Mouse (Mus musculus) splenic B cell, adult 2 months (primary cell): ENCODE results near the gene Elovl7.

ENCODE experiments used
- DNase-seq: peaks from one replicate; pipeline ENCODE4 v3.0.0-alpha.2; 2011; ENCODE audit warnings: low read depth, low spot score
- H3K27me3 ChIP-seq: 2 replicates; pipeline ENCODE4 v1.6.1; 2012; ENCODE audit warnings: mild to moderate bottlenecking, low read length, moderate library complexity, mixed read lengths; ENCODE audit not compliant: control insufficient read depth, poor library complexity, insufficient read depth, severe bottlenecking
- H3K36me3 ChIP-seq: 2 replicates; pipeline ENCODE4 v1.6.1; 2012; ENCODE audit warnings: mild to moderate bottlenecking, low read length, moderate library complexity, mixed read lengths; ENCODE audit not compliant: control insufficient read depth, poor library complexity, insufficient read depth, severe bottlenecking

The Elovl7 gene

DNA sequence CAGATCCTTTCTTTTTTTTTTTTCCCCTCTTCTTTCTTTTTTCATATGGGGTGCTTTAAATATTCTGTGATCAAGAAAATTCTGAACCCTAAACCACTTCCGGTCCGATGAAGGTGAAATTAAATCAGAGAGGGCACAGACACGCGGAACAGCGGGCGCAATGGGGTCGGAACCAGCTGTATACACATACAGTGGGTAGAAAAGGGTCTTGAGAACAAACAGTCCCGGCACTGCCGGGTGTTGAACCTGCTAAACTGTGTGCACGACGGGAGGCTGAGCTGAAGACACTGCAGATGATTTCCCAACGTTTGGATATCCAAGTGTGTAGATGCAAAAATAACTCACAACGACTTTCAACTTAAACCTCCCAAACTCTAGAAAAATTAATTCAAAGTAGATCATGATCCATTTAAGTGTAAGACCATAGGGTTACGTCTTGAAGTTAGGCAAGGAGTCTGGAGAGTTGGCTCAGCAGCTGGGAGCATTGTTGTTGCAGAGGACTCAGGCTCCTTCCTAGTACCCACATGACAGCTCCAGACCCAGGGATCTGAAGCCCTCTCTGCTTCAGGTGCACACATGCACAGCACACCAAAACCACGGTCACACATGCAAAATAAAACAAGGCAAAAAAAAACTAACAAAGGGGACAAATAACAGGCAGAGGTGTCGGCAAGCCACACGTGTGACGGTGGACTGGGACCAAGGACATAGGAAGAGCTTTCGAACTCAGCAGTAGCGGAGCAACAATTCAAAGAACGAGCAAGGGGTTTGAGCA lies 114.4 kb downstream of the Elovl7 start:
- DNase-seq: no peak
- no peaks in the 10 kb centered on the region for H3K36me3 ChIP-seq
- H3K27me3 ChIP-seq: no peaks in the 10 kb centered on the region

DNA sequence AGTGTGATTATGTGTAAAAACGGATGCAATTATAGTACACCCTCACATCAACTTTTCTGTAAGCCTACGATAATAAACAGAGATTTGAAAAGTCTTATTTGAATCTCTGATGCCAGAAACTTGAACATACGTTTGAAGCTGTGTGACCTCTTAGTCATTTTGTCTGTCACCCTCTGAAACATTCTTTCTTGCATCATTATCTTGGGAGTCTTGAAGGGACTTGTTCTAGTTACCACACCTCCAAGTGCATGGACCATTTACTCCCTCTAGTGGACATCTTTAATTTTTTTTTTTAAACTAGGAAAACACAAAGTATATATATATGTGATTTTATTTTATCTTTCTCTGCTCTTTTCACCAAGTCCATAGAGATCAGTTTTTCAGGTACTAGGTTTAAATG lies 115.5 kb downstream of the Elovl7 start:
- Histone ChIP-seq H3K27me3 (no peaks in the 10 kb centered on the region), H3K36me3 (no peaks in the 10 kb centered on the region)
- DNase-seq: peak; percentile 51
